Mouse (Mus musculus) stomach, embryonic 14.5 days (tissue): ENCODE measurements around the gene Trim41. TPM values are rescaled to one million over a fixed set of nuclear protein-coding genes. Genes with fewer than 3 reads are reported as not detected.
"Not testable (repeated sequence)": the region's sequence is repeated elsewhere in the genome, so short reads cannot be mapped to it uniquely, and the experiment has no call there.

Experiments
- ATAC-seq: fragments of 200-750 bp; cut with Nextera tagmentation; 2 replicates; pipeline ENCODE4 v1.8.0; 2017; ENCODE audit warnings: low read depth, moderate TSS enrichment; ENCODE audit not compliant: insufficient number of reproducible peaks, insufficient read depth, low FRiP score
- H3K27ac ChIP-seq: fragments of 300-500 bp; sonication (generic); 2 replicates; pipeline ENCODE4 v1.5.1; 2014; ENCODE audit warnings: mild to moderate bottlenecking, low read length, moderate library complexity, mixed read lengths
- H3K27me3 ChIP-seq: fragments of 300-500 bp; sonication (generic); 2 replicates; pipeline ENCODE4 v1.6.1; 2014; ENCODE audit warnings: low read length, control low read depth, mixed read lengths; ENCODE audit not compliant: control insufficient read depth, insufficient read depth
- H3K36me3 ChIP-seq: fragments of 300-500 bp; sonication (generic); 2 replicates; pipeline ENCODE4 v1.6.1; 2014; ENCODE audit warnings: mild to moderate bottlenecking, control low read depth, low read length, moderate library complexity, mixed read lengths; ENCODE audit not compliant: control insufficient read depth, insufficient read depth
- H3K4me1 ChIP-seq: fragments of 300-500 bp; sonication (generic); 2 replicates; pipeline ENCODE4 v1.6.1; 2014; ENCODE audit warnings: low read length, control low read depth, mixed read lengths; ENCODE audit not compliant: control insufficient read depth, insufficient read depth
- H3K4me2 ChIP-seq: fragments of 300-500 bp; sonication (generic); replicated peaks from 2 replicates; pipeline ENCODE4 v1.6.1; 2014; ENCODE audit warnings: low read depth, low read length, control low read depth
- H3K4me3 ChIP-seq: fragments of 300-500 bp; sonication (generic); 2 replicates; pipeline ENCODE4 v1.5.1; 2014; ENCODE audit warnings: low read depth, low read length, control low read depth
- H3K9ac ChIP-seq: fragments of 300-500 bp; sonication (generic); replicated peaks from 2 replicates; pipeline ENCODE4 v1.6.1; 2014; ENCODE audit warnings: low read depth, mild to moderate bottlenecking, control low read depth, low read length, moderate library complexity, mixed read lengths
- H3K9me3 ChIP-seq: fragments of 300-500 bp; sonication (generic); 2 replicates; pipeline ENCODE4 v1.6.1; 2016; ENCODE audit warnings: low read depth, low read length, control low read depth; ENCODE audit not compliant: control insufficient read depth
- WGBS: fragments of 180-500 bp; shearing (Covaris S2); extraction: QIAGEN DNeasy Blood & Tissue Kit; methylation state at CpG from one replicate; pipeline ENCODE4 v1.1.7; 2014; 5-methylcytosine and 5-hydroxymethylcytosine counted together
- polyA plus RNA-seq: library from polyadenylated mRNA; unstranded; fragments of >200 nt; fragmentation: Nextera tagmentation; extraction: Ambion mirVana; gene quantifications from 2 replicates; pipeline ENCODE4 v1.2.1, GENCODE M21; 2014

Trim41 gene
- polyA plus RNA-seq, 1 experiment from 2014 or later, result 6.2 TPM

DNA sequence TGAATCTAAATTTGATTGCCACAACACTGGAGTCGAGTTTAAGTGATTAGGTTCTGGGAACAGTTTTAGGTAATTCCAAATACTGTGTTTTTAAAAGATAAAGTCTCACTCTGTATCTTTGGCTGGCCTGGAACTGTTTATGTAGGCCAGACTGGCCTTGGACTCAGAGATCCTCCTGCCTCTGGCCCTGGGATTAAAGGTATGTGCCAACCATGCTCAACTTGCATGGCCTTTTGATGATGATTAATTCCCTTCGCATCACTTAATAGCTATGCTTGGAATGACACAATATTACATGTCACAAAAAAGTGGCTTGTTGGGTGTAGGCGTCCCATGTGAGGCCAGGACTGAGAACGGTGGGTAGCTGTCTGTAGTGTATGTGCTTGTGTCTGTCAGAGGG is 35.0 kb upstream of the Trim41 start:
- Histone ChIP-seq H3K27ac (no peak overlapping the region), H3K4me3 (no peak overlapping the region), H3K4me2 (no peak overlapping the region), H3K9ac (no peak overlapping the region), H3K27me3 (no peaks in the 10 kb centered on the region), H3K4me1 (peaks cover 9% of the 10 kb centered on the region; the same call in 1 of the 2 replicates), H3K9me3 (no peaks in the 10 kb centered on the region), H3K36me3 (no peaks in the 10 kb centered on the region)
- WGBS, result 82% methylated on average over 4 of the region's 4 CpGs
- no peak for ATAC-seq

DNA sequence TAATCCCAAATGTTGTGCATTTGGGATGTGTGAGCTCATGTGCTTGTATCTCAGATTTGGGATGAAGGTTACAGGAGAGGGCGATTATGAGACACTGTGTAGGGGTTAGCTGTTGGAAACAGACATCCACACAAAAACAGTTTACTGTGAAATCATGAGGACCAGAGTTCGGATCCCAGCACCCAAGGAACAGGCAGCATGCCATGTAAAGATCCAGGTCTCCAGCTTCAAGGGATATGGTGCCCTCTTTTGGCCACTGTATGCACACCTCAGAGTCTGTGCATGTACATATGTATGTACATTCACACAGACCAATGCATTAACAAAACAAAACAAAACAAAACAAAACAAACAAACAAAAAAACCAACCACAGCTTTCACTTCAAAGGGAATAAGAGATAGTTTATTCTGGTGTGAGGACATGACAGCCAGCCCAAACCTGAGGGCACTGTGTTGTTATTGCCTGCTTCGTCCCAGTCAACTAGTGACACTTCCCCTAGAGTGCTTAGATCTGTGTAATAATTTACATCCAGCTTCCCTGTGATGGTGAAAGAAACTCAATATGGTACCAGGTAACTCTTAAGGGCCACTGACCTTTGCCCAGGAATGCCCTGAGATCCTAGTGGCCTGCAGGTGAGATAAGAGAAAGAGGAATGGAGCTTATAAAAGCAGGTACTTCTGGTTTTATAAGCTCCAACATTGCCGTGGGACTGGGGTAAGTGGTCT is 34.3 kb upstream of the Trim41 start:
- Histone ChIP-seq H3K4me2 (no peak overlapping the region), H3K9ac (no peak overlapping the region), H3K27ac (no peak overlapping the region), H3K4me1 (peaks cover 9% of the 10 kb centered on the region; the same call in 1 of the 2 replicates), H3K27me3 (no peaks in the 10 kb centered on the region), H3K9me3 (no peaks in the 10 kb centered on the region), H3K36me3 (no peaks in the 10 kb centered on the region), H3K4me3 (no peak overlapping the region)
- WGBS, result 76% methylated on average over 4 of the region's 4 CpGs
- no peak for ATAC-seq

DNA sequence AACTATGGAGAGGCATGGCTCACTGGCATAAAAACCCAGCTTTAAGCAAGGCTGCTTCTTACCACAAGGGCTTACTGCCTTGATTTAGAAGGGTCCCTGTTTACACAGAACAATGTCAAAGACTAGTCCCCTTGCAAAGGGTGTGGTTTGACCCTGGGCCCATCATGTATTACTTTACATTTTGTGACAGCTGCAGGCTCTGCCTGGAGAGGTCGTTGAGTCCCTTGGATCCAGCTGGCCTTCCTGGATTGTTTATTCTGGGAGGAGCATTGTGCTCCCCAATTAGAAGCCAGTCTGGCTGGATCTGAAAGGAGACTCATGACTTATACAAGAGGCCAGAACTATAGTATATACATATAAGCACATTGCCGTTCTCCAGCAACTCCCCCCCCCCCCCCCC is 33.1 kb upstream of the Trim41 start:
- no peaks in the 10 kb centered on the region for H3K36me3 ChIP-seq
- no peaks in the 10 kb centered on the region for H3K9me3 ChIP-seq
- H3K4me3 ChIP-seq, result no peak overlapping the region
- H3K27ac ChIP-seq, result no peak overlapping the region
- 39% methylated on average over 2 of the region's 2 CpGs for WGBS
- no peak overlapping the region for H3K4me2 ChIP-seq
- no peak for ATAC-seq
- H3K27me3 ChIP-seq, result no peaks in the 10 kb centered on the region
- H3K9ac ChIP-seq, result no peak overlapping the region
- peaks cover 9% of the 10 kb centered on the region; the same call in 1 of the 2 replicates for H3K4me1 ChIP-seq

DNA sequence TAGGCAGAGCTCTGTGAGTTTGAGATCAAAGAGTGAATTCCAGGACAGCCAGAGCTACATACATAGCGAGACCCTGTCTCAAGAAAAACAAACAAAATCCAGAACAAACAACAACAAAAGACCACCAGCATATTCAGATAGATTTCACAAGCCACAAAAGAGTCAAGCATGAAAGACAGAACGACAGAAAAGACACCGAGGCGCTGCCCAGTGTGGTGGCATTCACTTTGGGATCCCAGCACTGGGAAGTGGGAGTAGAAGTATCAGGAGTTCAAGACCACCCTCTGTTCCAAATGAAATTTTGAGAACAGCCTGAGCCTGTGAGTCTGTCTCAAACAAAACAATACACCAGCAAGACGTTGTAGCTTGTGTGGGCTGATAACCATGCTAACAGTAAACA is 29.7 kb upstream of the Trim41 start:
- Histone ChIP-seq H3K9ac (no peak overlapping the region), H3K27ac (no peak overlapping the region), H3K4me2 (no peak overlapping the region), H3K27me3 (no peaks in the 10 kb centered on the region), H3K9me3 (no peaks in the 10 kb centered on the region), H3K4me1 (no peaks in the 10 kb centered on the region), H3K4me3 (no peak overlapping the region), H3K36me3 (no peaks in the 10 kb centered on the region)
- WGBS, result 55% methylated on average over 5 of the region's 5 CpGs
- no peak for ATAC-seq

DNA sequence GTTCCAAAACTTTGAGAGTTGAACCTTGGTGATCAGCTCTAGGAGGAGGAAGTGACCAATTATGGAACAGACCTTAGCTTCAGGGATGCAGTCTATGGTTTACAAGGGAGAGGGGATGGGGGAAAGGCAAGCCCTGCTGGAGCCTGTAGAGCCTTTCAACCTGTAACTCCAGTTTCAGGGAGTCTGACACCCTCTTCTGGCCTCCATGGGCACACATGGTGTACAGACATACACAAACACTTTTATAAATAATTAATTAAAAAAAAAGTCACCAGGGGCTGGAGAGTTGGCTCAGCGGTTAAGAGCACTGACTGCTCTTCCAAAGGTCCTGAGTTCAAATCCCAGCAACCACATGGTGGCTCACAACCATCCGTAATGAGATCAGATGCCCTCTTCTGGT is 29.2 kb upstream of the Trim41 start:
- not testable (repeated sequence) for H3K36me3 ChIP-seq, H3K4me1 ChIP-seq, H3K4me3 ChIP-seq, ATAC-seq, H3K9ac ChIP-seq, H3K27me3 ChIP-seq, H3K4me2 ChIP-seq, H3K27ac ChIP-seq, H3K9me3 ChIP-seq
- 78% methylated on average over 2 of the region's 2 CpGs for WGBS

DNA sequence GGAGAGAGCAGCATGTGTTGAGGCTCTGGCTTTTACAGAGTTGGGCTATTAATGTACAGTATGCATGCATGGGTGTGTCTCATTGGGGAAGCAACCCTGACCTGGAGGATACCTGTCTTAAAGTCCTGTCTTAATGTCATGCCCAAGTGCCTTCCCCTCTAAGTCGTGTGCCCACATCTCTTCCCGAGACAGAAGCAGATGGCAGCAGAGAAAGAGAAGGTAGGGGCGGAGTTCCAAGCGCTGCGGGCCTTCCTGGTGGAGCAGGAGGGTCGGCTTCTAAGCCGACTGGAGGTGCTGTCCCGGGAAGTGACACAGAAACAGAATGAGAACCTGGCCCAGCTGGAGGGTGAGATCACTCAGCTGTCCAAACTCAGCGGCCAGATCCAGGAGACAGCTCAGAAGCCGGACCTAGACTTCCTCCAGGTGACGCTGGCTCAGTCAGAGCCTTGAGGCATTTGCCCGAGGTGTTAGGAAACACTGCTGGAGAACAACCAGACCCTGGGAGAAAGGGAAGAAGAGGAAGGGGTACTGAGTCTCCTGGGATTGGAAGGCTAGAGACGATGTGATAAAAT is 28.2 kb upstream of the Trim41 start:
- no peak overlapping the region for H3K9ac ChIP-seq
- H3K27ac ChIP-seq, result no peak overlapping the region
- H3K27me3 ChIP-seq, result no peaks in the 10 kb centered on the region
- no peaks in the 10 kb centered on the region for H3K9me3 ChIP-seq
- no peaks in the 10 kb centered on the region for H3K4me1 ChIP-seq
- 19% methylated on average over 13 of the region's 13 CpGs for WGBS
- no peak overlapping the region for H3K4me2 ChIP-seq
- no peak overlapping the region for H3K4me3 ChIP-seq
- no peak for ATAC-seq
- H3K36me3 ChIP-seq, result no peaks in the 10 kb centered on the region

DNA sequence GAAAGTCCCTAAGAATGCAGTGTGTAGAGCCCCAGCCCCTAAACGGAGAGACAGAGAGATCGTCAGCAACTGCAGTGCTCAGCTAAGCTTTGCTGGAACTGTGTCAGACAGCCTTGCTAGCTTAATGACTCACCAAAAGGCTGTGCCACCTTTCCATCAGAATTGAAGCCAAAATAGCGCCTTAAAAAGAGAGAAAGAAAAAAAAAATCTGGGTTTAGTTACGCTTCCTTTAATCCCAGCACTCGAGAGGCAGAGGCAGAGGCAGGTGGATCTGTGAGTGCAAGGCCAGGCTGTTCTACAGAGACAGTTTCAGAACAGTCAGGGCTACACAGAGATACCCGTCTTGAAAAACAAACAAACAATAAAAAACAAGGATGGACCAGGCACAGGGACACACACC is 27.2 kb upstream of the Trim41 start:
- Histone ChIP-seq H3K27ac (no peak overlapping the region), H3K9me3 (no peaks in the 10 kb centered on the region), H3K4me1 (no peaks in the 10 kb centered on the region), H3K4me2 (no peak overlapping the region), H3K27me3 (no peaks in the 10 kb centered on the region), H3K4me3 (no peak overlapping the region), H3K9ac (no peak overlapping the region), H3K36me3 (no peaks in the 10 kb centered on the region)
- no peak for ATAC-seq
- WGBS, result 59% methylated on average over 6 of the region's 6 CpGs

DNA sequence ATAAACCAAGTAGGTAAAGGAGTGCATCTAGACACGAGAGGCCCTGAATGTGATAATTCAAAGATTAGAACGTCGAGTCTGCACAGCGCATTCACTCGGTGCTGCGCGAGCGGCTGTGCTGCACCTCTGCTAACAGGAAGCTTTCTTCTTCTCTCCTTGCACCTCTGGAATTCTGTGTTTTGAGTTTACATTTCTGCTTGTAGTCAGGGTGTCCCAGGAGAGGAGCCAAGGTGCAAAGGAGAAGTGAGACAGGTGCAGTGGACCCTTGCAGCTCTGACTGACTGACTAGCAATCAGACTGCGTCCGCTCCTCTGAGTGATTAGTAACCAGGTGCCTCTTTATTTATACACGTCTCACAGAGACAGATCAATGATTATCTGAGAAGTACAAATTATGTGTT is 26.0 kb upstream of the Trim41 start:
- Histone ChIP-seq H3K4me3 (no peak overlapping the region), H3K4me1 (0 out of 2 replicates have a peak, but pooled peaks cover 3% of the 10 kb centered on the region), H3K27me3 (no peaks in the 10 kb centered on the region), H3K36me3 (no peaks in the 10 kb centered on the region), H3K9me3 (no peaks in the 10 kb centered on the region), H3K27ac (no peak overlapping the region), H3K9ac (no peak overlapping the region), H3K4me2 (no peak overlapping the region)
- 61% methylated on average over 11 of the region's 11 CpGs for WGBS
- no peak for ATAC-seq

DNA sequence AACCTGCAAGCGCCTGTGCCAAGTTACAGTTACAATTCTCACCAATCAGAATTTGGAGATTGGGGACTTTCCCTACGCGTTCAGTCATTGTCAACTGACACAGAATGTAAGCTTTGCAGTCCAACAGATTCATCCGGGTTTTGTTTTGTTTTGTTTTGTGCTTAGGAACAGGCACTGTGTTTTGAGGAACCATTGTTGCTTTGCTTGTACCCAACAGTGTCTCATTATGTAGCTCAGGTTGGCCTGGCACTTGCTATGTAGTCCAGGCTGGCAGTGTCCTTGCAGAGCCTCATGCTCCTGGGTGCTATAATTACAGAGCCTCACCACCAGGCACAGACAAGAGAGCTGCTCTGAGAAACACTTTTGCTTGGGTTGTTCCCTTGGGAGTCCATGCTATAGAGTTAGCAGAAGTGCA is 25.2 kb upstream of the Trim41 start:
- 79% methylated on average over 4 of the region's 4 CpGs for WGBS
- H3K4me1 ChIP-seq, result 0 out of 2 replicates have a peak, but pooled peaks cover 3% of the 10 kb centered on the region
- no peak overlapping the region for H3K4me2 ChIP-seq
- H3K27me3 ChIP-seq, result no peaks in the 10 kb centered on the region
- ATAC-seq, result no peak
- H3K36me3 ChIP-seq, result no peaks in the 10 kb centered on the region
- H3K27ac ChIP-seq, result no peak overlapping the region
- H3K4me3 ChIP-seq, result no peak overlapping the region
- no peaks in the 10 kb centered on the region for H3K9me3 ChIP-seq
- H3K9ac ChIP-seq, result no peak overlapping the region
